Mouse (Mus musculus) liver, postnatal 0 days (tissue): ENCODE measurements around the gene Ptpn7. TPM values are rescaled to one million over a fixed set of nuclear protein-coding genes. Genes with fewer than 3 reads are reported as not detected.

ENCODE experiments used
- ATAC-seq: fragments of 200-750 bp; cut with Nextera tagmentation; 2 replicates; pipeline ENCODE4 v1.8.0; 2017; ENCODE audit warnings: mild to moderate bottlenecking, moderate library complexity
- DNase-seq: peaks from one replicate; pipeline ENCODE4 v3.0.0-alpha.2; 2016
- H3K27ac ChIP-seq: fragments of 300-500 bp; sonication (generic); 2 replicates; pipeline ENCODE4 v1.5.1; 2014; ENCODE audit warnings: antibody characterized with exemption, moderate library complexity, mild to moderate bottlenecking, low read depth
- H3K27me3 ChIP-seq: fragments of 300-500 bp; sonication (generic); 2 replicates; pipeline ENCODE4 v1.6.1; 2014; ENCODE audit warnings: low read length, control low read depth, mixed read lengths; ENCODE audit not compliant: insufficient read depth
- H3K36me3 ChIP-seq: fragments of 300-500 bp; sonication (generic); replicated peaks from 2 replicates; pipeline ENCODE4 v1.6.1; 2014; ENCODE audit warnings: mild to moderate bottlenecking, control low read depth, low read length, moderate library complexity, mixed read lengths; ENCODE audit not compliant: insufficient read depth
- H3K4me1 ChIP-seq: fragments of 300-500 bp; sonication (generic); 2 replicates; pipeline ENCODE4 v1.6.1; 2014; ENCODE audit warnings: antibody characterized with exemption, mild to moderate bottlenecking, control low read depth; ENCODE audit not compliant: insufficient read depth
- H3K4me2 ChIP-seq: fragments of 300-500 bp; sonication (generic); 2 replicates; pipeline ENCODE4 v1.6.1; 2014; ENCODE audit warnings: low read depth, mild to moderate bottlenecking, low read length, moderate library complexity, mixed read lengths
- H3K4me3 ChIP-seq: fragments of 300-500 bp; sonication (generic); 2 replicates; pipeline ENCODE4 v1.5.1; 2014; ENCODE audit warnings: low read depth, low read length
- H3K9ac ChIP-seq: fragments of 300-500 bp; sonication (generic); replicated peaks from 2 replicates; pipeline ENCODE4 v1.6.1; 2014; ENCODE audit warnings: mild to moderate bottlenecking, moderate library complexity
- H3K9me3 ChIP-seq: fragments of 300-500 bp; sonication (generic); 2 replicates; pipeline ENCODE4 v1.6.1; 2016; ENCODE audit warnings: mild to moderate bottlenecking, control low read depth, low read length, mixed read lengths
- CTCF ChIP-seq: sonication (generic); IDR thresholded peaks from 2 replicates; pipeline ENCODE4 v1.5.1; 2016; ENCODE audit warnings: antibody characterized with exemption, low read depth
- EP300 ChIP-seq: IDR thresholded peaks from 2 replicates; pipeline ENCODE4 v1.6.1; 2016; ENCODE audit warnings: antibody characterized with exemption, low read depth, mild to moderate bottlenecking
- WGBS: fragments of 180-500 bp; shearing (Covaris S2); extraction: QIAGEN DNeasy Blood & Tissue Kit; methylation state at CpG from one replicate; pipeline ENCODE4 v1.1.7; 2014; ENCODE audit not compliant: insufficient replicate concordance; 5-methylcytosine and 5-hydroxymethylcytosine counted together
- polyA plus RNA-seq: library from polyadenylated mRNA; unstranded; fragments of >200 nt; fragmentation: Nextera tagmentation; extraction: Ambion mirVana; gene quantifications from 2 replicates; pipeline ENCODE4 v1.2.1, GENCODE M21; 2015

Gene Ptpn7
- polyA plus RNA-seq, 1 experiment from 2014 or later: 6.7 TPM

DNA sequence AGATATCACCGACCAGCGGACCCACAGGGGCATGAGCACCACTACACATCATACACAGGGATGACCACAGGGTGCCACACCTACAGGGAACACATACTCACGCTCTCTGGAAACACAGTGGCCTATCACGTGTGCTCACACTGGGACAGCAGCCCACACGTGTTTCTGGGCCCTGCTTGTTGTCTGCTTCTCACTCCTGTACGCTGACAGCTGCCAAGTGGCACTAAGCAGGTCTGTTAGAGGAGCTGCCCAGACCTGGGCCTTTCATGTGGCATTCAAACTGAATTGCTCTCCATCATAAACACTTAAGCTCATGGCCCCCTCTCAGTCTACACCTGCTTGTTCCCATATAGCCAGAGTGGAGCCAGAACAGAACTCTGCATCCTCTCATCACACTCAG lies 23.8 kb downstream of the Ptpn7 start:
- WGBS: 79% methylated on average over 6 of the region's 6 CpGs
- Histone ChIP-seq H3K27me3 (no peaks in the 10 kb centered on the region), H3K27ac (no peak overlapping the region)

GRCm38 (mm10) chr1:135158633-135159032 lies 26.1 kb downstream of the Ptpn7 start:
- Histone ChIP-seq H3K27ac (no peak overlapping the region), H3K4me1 (peaks cover 3% of the 10 kb centered on the region; the same call in 1 of the 2 replicates)
- no peak for TF ChIP-seq EP300
- no peak for TF ChIP-seq CTCF

More for the DNA sequence above, 23.8 kb downstream of the Ptpn7 start:
- Histone ChIP-seq H3K9me3 (no peaks in the 10 kb centered on the region), H3K4me1 (peaks cover 3% of the 10 kb centered on the region; the same call in 1 of the 2 replicates), H3K9ac (no peak overlapping the region), H3K4me3 (no peak overlapping the region), H3K36me3 (peaks cover 14% of the 10 kb centered on the region), H3K4me2 (no peak overlapping the region)
- DNase-seq: no peak
- TF ChIP-seq EP300: no peak
- no peak for TF ChIP-seq CTCF
- ATAC-seq: no peak

DNA sequence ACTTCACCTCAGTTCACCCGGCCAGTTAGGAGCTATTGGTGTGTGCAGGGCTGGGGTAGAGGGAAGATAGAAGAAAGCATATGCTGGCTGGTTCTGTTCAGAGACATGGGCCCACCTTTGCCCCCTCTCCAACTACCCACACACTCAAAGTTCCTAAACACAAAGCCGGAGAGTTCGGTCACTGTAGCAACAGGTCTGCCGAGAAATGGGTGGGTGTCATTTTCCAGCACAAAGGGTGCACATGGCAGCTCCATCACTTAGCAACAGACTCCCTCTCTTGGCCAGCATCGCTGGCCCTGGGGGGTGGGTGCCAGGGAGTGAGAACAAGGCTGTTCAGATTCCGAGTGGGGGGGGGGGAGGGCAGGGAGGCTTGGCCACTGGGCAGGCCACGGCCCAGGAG lies 26.6 kb downstream of the Ptpn7 start:
- TF ChIP-seq EP300 (no peak), CTCF (no peak)
- no peak overlapping the region for H3K27ac ChIP-seq
- H3K9ac ChIP-seq: no peak overlapping the region
- H3K4me1 ChIP-seq: peaks cover 2% of the 10 kb centered on the region; the same call in 1 of the 2 replicates
- no peak for DNase-seq
- 79% methylated on average over 7 of the region's 7 CpGs for WGBS
- H3K27me3 ChIP-seq: no peaks in the 10 kb centered on the region
- H3K9me3 ChIP-seq: no peaks in the 10 kb centered on the region
- no peak for ATAC-seq
- H3K4me2 ChIP-seq: no peak overlapping the region
- H3K36me3 ChIP-seq: peaks cover 14% of the 10 kb centered on the region
- H3K4me3 ChIP-seq: no peak overlapping the region

More at GRCm38 (mm10) chr1:135158633-135159032, 26.1 kb downstream of the Ptpn7 start:
- H3K9ac ChIP-seq: no peak overlapping the region
- H3K4me3 ChIP-seq: no peak overlapping the region
- no peaks in the 10 kb centered on the region for H3K27me3 ChIP-seq
- DNase-seq (no peak), ATAC-seq (no peak)
- WGBS: 53% methylated on average over 5 of the region's 5 CpGs
- no peak overlapping the region for H3K4me2 ChIP-seq
- no peaks in the 10 kb centered on the region for H3K9me3 ChIP-seq
- H3K36me3 ChIP-seq: peaks cover 14% of the 10 kb centered on the region

GRCm38 (mm10) chr1:135159556-135160123 lies 27.1 kb downstream of the Ptpn7 start:
- no peaks in the 10 kb centered on the region for H3K9me3 ChIP-seq
- no peaks in the 10 kb centered on the region for H3K27me3 ChIP-seq
- no peak for TF ChIP-seq EP300
- no peak for TF ChIP-seq CTCF
- H3K27ac ChIP-seq: no peak overlapping the region
- 71% methylated on average over 11 of the region's 11 CpGs for WGBS
- no peak overlapping the region for H3K4me3 ChIP-seq
- no peak for DNase-seq
- no peak for ATAC-seq
- no peaks in the 10 kb centered on the region for H3K4me1 ChIP-seq
- no peak overlapping the region for H3K4me2 ChIP-seq
- H3K9ac ChIP-seq: no peak overlapping the region
- H3K36me3 ChIP-seq: peaks cover 14% of the 10 kb centered on the region

DNA sequence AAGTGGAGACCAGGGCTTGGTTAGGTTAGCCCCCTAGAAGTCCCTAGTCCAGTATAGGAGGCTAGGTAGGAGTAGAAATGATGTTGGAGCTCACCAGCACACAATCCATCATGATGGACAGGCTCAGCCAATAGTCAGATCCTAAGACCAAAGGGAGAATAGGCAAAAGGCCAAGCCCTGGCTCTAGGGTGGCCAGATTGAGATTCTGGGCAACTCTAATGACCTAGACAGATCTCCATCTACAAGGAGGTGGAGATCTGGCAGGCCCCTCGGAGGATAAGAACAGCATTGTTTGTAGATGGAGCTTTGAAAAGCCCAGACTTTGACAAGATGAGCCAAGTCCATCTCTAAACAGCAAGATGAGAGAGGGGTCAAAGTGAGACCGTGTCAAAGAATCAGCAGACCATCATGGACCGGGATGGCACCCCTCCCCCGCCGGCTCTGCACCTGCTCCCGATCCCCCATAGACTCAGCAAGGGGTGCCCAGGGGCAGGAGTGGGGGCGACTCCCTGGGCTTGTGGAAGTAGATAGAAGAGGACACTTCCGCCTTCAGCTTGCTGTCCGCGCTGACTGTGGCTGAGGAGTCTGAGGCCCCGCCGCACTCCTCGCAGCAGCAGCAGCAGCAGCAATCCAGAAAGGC lies 28.0 kb downstream of the Ptpn7 start:
- TF ChIP-seq EP300 (no peak), CTCF (no peak)
- no peak overlapping the region for H3K4me3 ChIP-seq
- H3K4me1 ChIP-seq: no peaks in the 10 kb centered on the region
- no peaks in the 10 kb centered on the region for H3K27me3 ChIP-seq
- H3K9me3 ChIP-seq: no peaks in the 10 kb centered on the region
- 75% methylated on average over 13 of the region's 13 CpGs for WGBS
- ATAC-seq (no peak), DNase-seq (no peak)
- peaks cover 11% of the 10 kb centered on the region for H3K36me3 ChIP-seq
- no peak overlapping the region for H3K27ac ChIP-seq
- H3K9ac ChIP-seq: no peak overlapping the region
- no peak overlapping the region for H3K4me2 ChIP-seq

- Histone ChIP-seq H3K36me3 (no peaks in the 10 kb centered on the region), H3K9ac (no peak overlapping the region), H3K4me2 (no peak overlapping the region), H3K27ac (no peak overlapping the region), H3K4me3 (no peak overlapping the region), H3K27me3 (no peaks in the 10 kb centered on the region), H3K9me3 (no peaks in the 10 kb centered on the region), H3K4me1 (no peaks in the 10 kb centered on the region)
- TF ChIP-seq EP300 (no peak), CTCF (no peak)
- 70% methylated on average over 6 of the region's 6 CpGs for WGBS
- DNase-seq: no peak
- no peak for ATAC-seq
Observed at GRCm38 (mm10) chr1:135162720-135163119, 30.2 kb downstream of the Ptpn7 start.
